Mouse (Mus musculus): ENCODE results near the gene Slc16a12. TPM values are rescaled to one million over a fixed set of nuclear protein-coding genes. Genes with fewer than 3 reads are reported as not detected.
"Not testable (repeated sequence)": the region's sequence is repeated elsewhere in the genome, so short reads cannot be mapped to it uniquely, and the experiment has no call there.

Gene Slc16a12
- total RNA-seq, 2 experiments from 2014 or later: 2.5 to 2.8 TPM

- DNase-seq (ENCODE audit: low spot score in 2 of 2): peak in 1 of 2 experiments; percentile 45
Observed at GRCm38 (mm10) chr19:34684857-34685256, 62.2 kb downstream of the Slc16a12 start.

DNA sequence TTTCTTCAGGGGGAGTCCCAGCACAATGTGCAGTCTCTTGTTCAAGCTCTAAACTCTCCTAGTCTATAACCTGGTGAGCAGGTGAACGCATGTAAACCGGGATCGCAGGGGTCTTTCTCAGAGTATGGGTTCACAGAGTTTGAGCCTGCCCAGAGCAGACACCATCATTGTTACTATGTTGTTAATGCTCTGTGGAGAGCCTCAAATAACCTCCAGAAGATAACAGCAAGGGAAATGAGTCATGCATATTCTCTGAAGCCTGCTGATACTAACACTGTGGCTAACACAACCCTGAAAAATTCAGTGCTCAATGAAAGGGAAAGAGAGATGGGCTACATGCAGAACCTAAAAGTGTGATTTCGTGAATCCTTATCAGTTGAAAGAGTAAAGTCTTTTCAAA is 68.7 kb downstream of the Slc16a12 start:
- no peak for DNase-seq (ENCODE audit: low spot score in 2 of 2)

GRCm38 (mm10) chr19:34673476-34673875 is 73.6 kb downstream of the Slc16a12 start:
- no peak for DNase-seq (ENCODE audit: low spot score in 2 of 2)

GRCm38 (mm10) chr19:34666127-34666526 is 81.0 kb downstream of the Slc16a12 start:
- peak; percentile 58 to 69 for DNase-seq (ENCODE audit: low spot score in 2 of 2)

DNA sequence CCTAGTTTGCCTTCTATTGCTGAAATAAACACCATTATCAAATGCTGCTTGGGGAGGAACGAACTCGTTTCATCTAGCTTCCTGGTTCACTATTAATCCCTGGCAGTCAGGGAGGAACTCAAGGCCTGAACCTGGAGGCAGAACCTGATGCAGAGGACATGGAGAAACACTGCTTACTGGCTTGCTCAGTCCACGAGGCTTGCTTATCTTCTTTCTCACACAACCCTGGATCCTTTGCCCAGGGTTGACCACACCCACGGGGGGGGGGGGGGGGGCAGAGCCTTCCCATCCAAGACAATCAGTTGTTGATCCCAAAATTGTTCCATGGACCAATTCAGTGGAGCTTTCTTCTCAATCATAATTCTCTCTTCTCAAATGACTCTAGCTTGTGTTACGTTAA is 84.3 kb downstream of the Slc16a12 start:
- DNase-seq (ENCODE audit: low spot score in 2 of 2): no peak

- DNase-seq (ENCODE audit: low spot score in 2 of 2): peak; percentile 44 to 48
Observed at GRCm38 (mm10) chr19:34662067-34662507, 85.0 kb downstream of the Slc16a12 start.

GRCm38 (mm10) chr19:34656511-34657298 is 90.4 kb downstream of the Slc16a12 start:
- DNase-seq (ENCODE audit: low spot score in 2 of 2): no peak

DNA sequence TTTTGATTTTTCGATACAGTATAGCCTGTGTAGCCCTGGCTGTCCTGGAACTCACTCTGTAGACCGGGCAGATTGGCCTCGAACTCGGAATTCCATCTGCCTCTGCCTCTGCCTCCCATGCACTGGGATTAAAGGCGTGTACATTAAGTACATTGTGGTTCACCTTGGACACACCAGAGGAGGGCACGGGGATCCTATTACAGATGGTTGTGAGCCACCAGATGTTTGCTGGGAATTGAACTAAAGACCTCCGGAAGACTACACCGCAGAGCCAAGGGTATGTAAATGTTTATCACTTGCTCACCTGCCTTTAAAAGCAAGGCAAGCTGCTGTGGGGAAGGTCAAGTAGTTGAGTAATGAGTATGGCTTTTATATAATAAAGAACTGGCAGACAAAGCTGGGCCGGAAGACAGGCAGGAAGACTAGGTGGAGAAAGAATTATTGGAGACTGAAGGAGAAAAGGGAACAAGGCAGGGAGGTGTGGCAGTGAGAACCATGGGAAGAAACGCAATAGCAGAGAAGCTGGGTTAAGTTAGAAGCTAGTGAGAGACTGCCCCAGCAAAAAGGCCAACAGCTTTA is 91.8 kb downstream of the Slc16a12 start:
- no peak for DNase-seq (ENCODE audit: low spot score in 2 of 2)

GRCm38 (mm10) chr19:34650997-34651396 is 96.1 kb downstream of the Slc16a12 start:
- no peak for DNase-seq (ENCODE audit: low spot score in 2 of 2)

DNA sequence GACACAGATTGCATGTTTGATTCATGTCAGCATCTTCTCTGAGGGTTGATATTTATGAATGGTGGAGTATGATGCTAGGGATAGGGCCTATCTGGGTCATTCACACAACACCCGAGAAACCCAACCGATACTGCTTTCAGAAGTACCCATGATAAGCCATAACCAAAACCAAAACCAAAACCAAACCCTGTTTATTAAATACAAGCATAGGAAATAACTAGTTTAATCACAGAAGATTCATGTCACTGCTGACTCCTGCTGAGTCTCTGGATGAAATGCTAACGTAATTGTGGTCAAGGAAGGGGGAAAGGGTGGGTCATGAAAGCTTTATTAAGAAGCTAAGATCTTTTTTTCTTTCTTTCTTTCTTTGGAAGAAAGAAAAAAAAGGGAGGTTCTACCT is 96.8 kb downstream of the Slc16a12 start:
- no peak for DNase-seq (ENCODE audit: low spot score in 2 of 2)

GRCm38 (mm10) chr19:34647630-34648029 is 99.5 kb downstream of the Slc16a12 start:
- not testable (repeated sequence) for DNase-seq (ENCODE audit: low spot score in 2 of 2)

- DNase-seq (ENCODE audit: low spot score in 2 of 2): no peak
Observed at GRCm38 (mm10) chr19:34642616-34643015, 104.5 kb downstream of the Slc16a12 start.

DNA sequence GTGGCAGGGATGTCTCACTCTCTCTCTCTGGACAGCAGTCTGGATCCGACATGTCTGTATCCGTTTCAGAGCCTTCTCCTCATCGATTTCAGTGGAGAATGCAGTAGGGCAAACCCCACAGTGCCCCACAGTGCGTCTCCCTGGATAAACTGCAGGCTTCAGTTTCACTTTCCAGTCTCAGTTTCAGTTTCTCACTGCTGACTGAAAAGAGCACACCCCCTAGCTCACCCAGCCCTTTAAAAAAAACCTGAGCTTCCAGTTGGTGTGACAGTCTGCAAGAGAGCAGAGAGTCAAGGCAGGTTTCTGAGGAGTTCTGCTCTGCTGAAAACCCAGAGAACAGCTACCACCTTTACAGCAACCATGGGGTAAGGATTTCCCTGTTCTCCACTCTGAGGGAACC is 106.5 kb downstream of the Slc16a12 start, which contains the start of the genes Ifit1bl2 and Ifit1:
TSS of gene Ifit1bl2 (minus strand) at position 121 of the 400 bp plus-strand sequence.
TSS of gene Ifit1 (plus strand) at position 249 of the 400 bp plus-strand sequence.
- no peak for DNase-seq (ENCODE audit: low spot score in 2 of 2)

GRCm38 (mm10) chr19:34636933-34637557 is 110.0 kb downstream of the Slc16a12 start:
- DNase-seq (ENCODE audit: low spot score in 2 of 2): peak; percentile 48 to 49

DNA sequence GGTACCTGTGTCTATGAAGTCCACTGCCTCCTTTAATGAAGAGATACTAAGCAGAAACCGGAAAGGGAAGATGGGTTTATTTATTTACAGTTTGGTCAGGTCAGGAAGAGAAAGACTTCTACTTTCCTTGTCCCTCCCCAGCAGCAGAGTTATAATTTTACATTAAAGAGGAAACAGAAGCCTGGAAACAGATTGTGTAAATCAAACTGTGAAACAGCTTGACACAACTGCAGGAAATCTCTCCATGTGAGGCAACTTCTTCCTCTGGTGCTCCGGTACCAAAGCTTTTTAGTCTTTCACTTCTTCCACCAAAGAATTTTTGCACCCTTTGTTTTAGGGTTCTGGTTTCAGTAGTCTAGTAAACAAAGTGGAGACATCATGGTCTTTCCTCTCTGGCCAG is 113.6 kb downstream of the Slc16a12 start:
- no peak for DNase-seq (ENCODE audit: low spot score in 2 of 2)

DNA sequence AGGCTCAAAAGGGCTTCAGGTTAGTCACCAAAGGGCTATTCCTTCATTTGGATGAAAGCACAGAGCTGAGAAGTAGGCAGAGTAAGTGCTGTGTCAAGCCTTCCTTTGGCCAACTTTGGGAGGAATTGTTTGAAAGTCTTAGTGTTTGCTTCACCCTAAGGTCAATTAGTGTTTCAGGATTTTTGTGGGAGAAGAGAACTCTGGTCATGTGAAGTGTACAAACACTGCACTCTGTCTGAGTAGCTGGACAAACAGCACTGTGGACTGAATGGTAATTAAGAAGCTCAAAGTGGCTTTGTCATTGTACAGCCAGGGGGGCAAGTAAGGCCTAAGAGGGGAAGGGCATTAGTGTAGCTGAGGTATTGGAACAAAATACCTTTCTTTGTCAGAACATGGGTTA is 115.6 kb downstream of the Slc16a12 start:
- DNase-seq (ENCODE audit: low spot score in 2 of 2): no peak

DNA sequence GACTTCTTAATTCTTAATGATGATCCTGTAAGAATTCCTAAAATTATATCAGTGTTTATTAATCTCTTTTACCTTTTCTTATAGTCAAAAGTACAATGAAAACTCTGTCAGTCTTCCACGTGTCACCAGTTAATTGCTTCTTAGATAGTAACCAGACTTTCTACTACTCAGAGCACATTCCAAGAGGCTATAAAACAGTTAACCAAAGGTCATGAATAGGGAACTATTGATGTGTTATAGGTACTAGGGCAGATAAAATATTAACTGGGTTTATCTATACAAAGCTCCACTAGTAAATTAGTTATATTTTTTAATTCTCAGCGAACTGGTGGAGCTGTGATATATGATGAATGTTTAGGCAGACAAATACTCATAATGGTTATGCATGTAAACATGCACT is 119.6 kb downstream of the Slc16a12 start:
- DNase-seq (ENCODE audit: low spot score in 2 of 2): no peak

DNA sequence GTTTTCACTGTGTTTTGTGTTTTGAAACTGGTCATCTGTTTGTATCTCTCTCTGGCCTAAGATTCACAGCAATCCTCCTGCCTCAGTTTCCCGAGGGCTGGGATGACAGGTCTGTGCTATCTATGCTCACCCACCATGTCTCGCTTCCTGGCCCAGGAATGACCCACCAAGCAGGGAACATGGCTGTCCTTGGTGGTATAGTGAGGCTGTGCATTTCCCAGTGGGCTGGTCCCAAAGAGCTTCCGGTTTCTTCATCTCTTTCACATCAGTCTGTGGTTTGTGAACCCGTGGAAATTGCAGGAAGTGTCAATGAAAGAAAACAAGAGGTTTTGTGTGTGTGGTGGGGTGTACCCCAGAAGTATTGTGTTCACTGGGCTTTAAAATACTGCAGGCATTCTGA is 122.4 kb downstream of the Slc16a12 start:
- no peak for DNase-seq (ENCODE audit: low spot score in 2 of 2)

- DNase-seq (ENCODE audit: low spot score in 2 of 2): no peak
Observed at GRCm38 (mm10) chr19:34623781-34624180, 123.3 kb downstream of the Slc16a12 start.

- no peak for DNase-seq (ENCODE audit: low spot score in 2 of 2)
Observed at GRCm38 (mm10) chr19:34620871-34621270, 126.2 kb downstream of the Slc16a12 start.
